In genomic region chr11:118569571-118570062, GRCm38 (mm10) we compare ENCODE assay signal across 9 mouse cellular contexts.
DNase-seq lines count a peak whose midpoint lies in the region; ATAC-seq and TF ChIP-seq lines count a peak whose summit lies in the region.
"Had no signal": no experiment of that assay in that cellular context is flagged by ENCODE, and none has a peak within 500 bp of the region (broad histone marks: within the 10 kb centered on the region; RNA-seq: fewer than 3 reads in every experiment).

No protein-coding gene starts in this region.

- no peak for TF ChIP-seq POLR2A in ES-Bruce4 (IDR thresholded peaks at IDR 0.05; ENCODE audit: insufficient read depth, low read length)

- peaks cover 9% of the 10 kb centered on the region for H3K27me3 ChIP-seq in ES-Bruce4 (ENCODE audit: control insufficient read depth, insufficient read depth, low read length, poor library complexity, severe bottlenecking)
- peaks cover 29% of the 10 kb centered on the region for H3K27me3 ChIP-seq in forebrain, postnatal 0 days (ENCODE audit: insufficient read depth, low read length)
- H3K27me3 ChIP-seq in limb, embryonic 15.5 days: peaks cover 86% of the 10 kb centered on the region

- peak; percentile 56 to 57 for DNase-seq in cerebellum, postnatal 10 days
- DNase-seq in cerebellum, adult 8-10 months: no peak
- peak; percentile 73 for DNase-seq in forebrain, postnatal 0 days
- no peak for DNase-seq in urinary bladder, postnatal 25 days (ENCODE audit: low spot score)
- DNase-seq in lung, postnatal 4 days: no peak
- DNase-seq in testis, postnatal 14 days (ENCODE audit: low spot score): no peak
- DNase-seq: liver, embryonic 13.5 days had no signal

- H3K27ac ChIP-seq in ES-Bruce4 (ENCODE audit: insufficient read depth, low read length): no peak overlapping the region
- H3K27ac ChIP-seq in forebrain, postnatal 0 days (ENCODE audit: low read depth, low read length): no peak overlapping the region
- no peak overlapping the region for H3K27ac ChIP-seq in limb, embryonic 15.5 days
- H3K27ac ChIP-seq: liver, embryonic 13.5 days had no signal

- no peaks in the 10 kb centered on the region for H3K9me3 ChIP-seq in ES-Bruce4 (replicated peaks; ENCODE audit: control insufficient read depth, insufficient read depth, low read length, poor library complexity, severe bottlenecking)
- no peaks in the 10 kb centered on the region for H3K9me3 ChIP-seq in forebrain, postnatal 0 days (ENCODE audit: low read length)
- no peaks in the 10 kb centered on the region for H3K9me3 ChIP-seq in limb, embryonic 15.5 days
- H3K9me3 ChIP-seq: liver, embryonic 13.5 days had no signal

- peak overlapping the region; percentile 92 for H3K4me2 ChIP-seq in forebrain, postnatal 0 days (ENCODE audit: low read depth)
- peak overlapping the region; percentile 37 for H3K4me2 ChIP-seq in limb, embryonic 15.5 days
- H3K4me2 ChIP-seq: liver, embryonic 13.5 days had no signal

- TF ChIP-seq CTCF in ES-Bruce4 (IDR thresholded peaks at IDR 0.05; ENCODE audit: low read depth, low read length): no peak
- TF ChIP-seq CTCF in forebrain, postnatal 0 days (IDR thresholded peaks at IDR 0.05; ENCODE audit: low read depth): peak; percentile 6; the same call in 1 of the 2 replicates

- no peaks in the 10 kb centered on the region for H3K4me1 ChIP-seq in ES-Bruce4 (ENCODE audit: control insufficient read depth, insufficient read depth, low read length)
- 0 out of 2 replicates have a peak, but pooled peaks cover 5% of the 10 kb centered on the region for H3K4me1 ChIP-seq in forebrain, postnatal 0 days (ENCODE audit: insufficient read depth)
- peaks cover 16% of the 10 kb centered on the region for H3K4me1 ChIP-seq in limb, embryonic 15.5 days
- H3K4me1 ChIP-seq: liver, embryonic 13.5 days had no signal

- 2% methylated on average over 24 of the region's 51 CpGs for WGBS in forebrain, postnatal 0 days
- WGBS in limb, embryonic 15.5 days: under 1% methylated on average over 40 of the region's 51 CpGs

- ATAC-seq in forebrain, postnatal 0 days: peak; percentile 87
- ATAC-seq in limb, embryonic 15.5 days (ENCODE audit: insufficient number of reproducible peaks, low FRiP score, low TSS enrichment, low read depth): no peak

- H3K4me3 ChIP-seq in ES-Bruce4 (ENCODE audit: low read depth, low read length): peak overlapping the region; percentile 69
- H3K4me3 ChIP-seq in forebrain, postnatal 0 days (ENCODE audit: low read depth, low read length): peak overlapping the region; percentile 50
- H3K4me3 ChIP-seq in limb, embryonic 15.5 days: peak overlapping the region; percentile 21
- H3K4me3 ChIP-seq: liver, embryonic 13.5 days had no signal

- TF ChIP-seq EP300 in ES-Bruce4 (IDR thresholded peaks at IDR 0.05; ENCODE audit: insufficient read depth, low read depth, low read length): no peak

- H3K36me3 ChIP-seq in ES-Bruce4 (ENCODE audit: control insufficient read depth, insufficient read depth, low read length, poor library complexity, severe bottlenecking): no peaks in the 10 kb centered on the region
- H3K36me3 ChIP-seq in forebrain, postnatal 0 days (ENCODE audit: insufficient read depth): no peaks in the 10 kb centered on the region
- H3K36me3 ChIP-seq in limb, embryonic 15.5 days: no peaks in the 10 kb centered on the region
- H3K36me3 ChIP-seq: liver, embryonic 13.5 days had no signal

- peak overlapping the region; percentile 91 for H3K9ac ChIP-seq in ES-Bruce4 (ENCODE audit: low read depth, poor library complexity, severe bottlenecking)
- peak overlapping the region; percentile 48 for H3K9ac ChIP-seq in forebrain, postnatal 0 days
- H3K9ac ChIP-seq in limb, embryonic 15.5 days: no peak overlapping the region
- H3K9ac ChIP-seq: liver, embryonic 13.5 days had no signal

Comparison
In these comparisons a context has a peak if more than half of its experiments do, and no peak if none do; other contexts are left out.
1. DNase-seq: peak in cerebellum, postnatal 10 days (2 of 2) and forebrain, postnatal 0 days (single experiment); none in cerebellum, adult 8-10 months (single experiment), urinary bladder, postnatal 25 days (single experiment), lung, postnatal 4 days (0 of 2) and testis, postnatal 14 days (single experiment).
2. Peak in every context shown above with its lines, with median percentiles within 50 percentile points of each other: H3K4me3 ChIP-seq.